Mouse (Mus musculus) stomach, postnatal 0 days (tissue): ENCODE results near the gene Specc1. TPM values are rescaled to one million over a fixed set of nuclear protein-coding genes. Genes with fewer than 3 reads are reported as not detected.

Experiments used
- ATAC-seq: fragments of 200-750 bp; cut with Nextera tagmentation; 2 replicates; pipeline ENCODE4 v1.8.0; 2017; ENCODE audit not compliant: low FRiP score, low TSS enrichment
- DNase-seq: peaks from one replicate; pipeline ENCODE4 v3.0.0-alpha.2; 2016; ENCODE audit warnings: low spot score
- H3K27ac ChIP-seq: fragments of 300-500 bp; sonication (generic); replicated peaks from 2 replicates; pipeline ENCODE4 v1.5.1; 2014; ENCODE audit warnings: mild to moderate bottlenecking, control low read depth
- H3K27me3 ChIP-seq: fragments of 300-500 bp; sonication (generic); 2 replicates; pipeline ENCODE4 v1.6.1; 2014; ENCODE audit warnings: low read length; ENCODE audit not compliant: control insufficient read depth, insufficient read depth
- H3K36me3 ChIP-seq: fragments of 300-500 bp; sonication (generic); 2 replicates; pipeline ENCODE4 v1.6.1; 2014; ENCODE audit warnings: low read length, mixed read lengths; ENCODE audit not compliant: control insufficient read depth, insufficient read depth
- H3K4me1 ChIP-seq: fragments of 300-500 bp; sonication (generic); replicated peaks from 2 replicates; pipeline ENCODE4 v1.6.1; 2014; ENCODE audit warnings: antibody characterized with exemption; ENCODE audit not compliant: control insufficient read depth, insufficient read depth
- H3K4me2 ChIP-seq: fragments of 300-500 bp; sonication (generic); replicated peaks from 2 replicates; pipeline ENCODE4 v1.6.1; 2014; ENCODE audit warnings: low read depth, mild to moderate bottlenecking, control low read depth, moderate library complexity
- H3K4me3 ChIP-seq: fragments of 300-500 bp; sonication (generic); 2 replicates; pipeline ENCODE4 v1.5.1; 2014; ENCODE audit warnings: low read depth, low read length, control low read depth
- H3K9ac ChIP-seq: fragments of 300-500 bp; sonication (generic); 2 replicates; pipeline ENCODE4 v1.6.1; 2014; ENCODE audit warnings: mild to moderate bottlenecking, low read length, control low read depth, mixed read lengths
- H3K9me3 ChIP-seq: fragments of 300-500 bp; sonication (generic); 2 replicates; pipeline ENCODE4 v1.6.1; 2016; ENCODE audit warnings: low read length; ENCODE audit not compliant: control insufficient read depth
- CTCF ChIP-seq: IDR thresholded peaks from 2 replicates; pipeline ENCODE4 v1.5.1; 2016; ENCODE audit warnings: antibody characterized with exemption, low read depth, mild to moderate bottlenecking, moderate library complexity
- EP300 ChIP-seq: optimal IDR thresholded peaks from 2 replicates; pipeline ENCODE3; 2016; ENCODE audit warnings: antibody characterized with exemption
- WGBS: fragments of 180-500 bp; shearing (Covaris S2); extraction: QIAGEN DNeasy Blood & Tissue Kit; methylation state at CpG from one replicate; pipeline ENCODE4 v1.1.7; 2014; 5-methylcytosine and 5-hydroxymethylcytosine counted together
- polyA plus RNA-seq: library from polyadenylated mRNA; unstranded; fragments of >200 nt; fragmentation: Nextera tagmentation; extraction: Ambion mirVana; gene quantifications from 2 replicates; pipeline ENCODE4 v1.2.1, GENCODE M21; 2015

The Specc1 gene
- polyA plus RNA-seq, 1 experiment from 2014 or later, result 3.2 TPM

- no peak for ATAC-seq
- H3K4me1 ChIP-seq, result no peaks in the 10 kb centered on the region
- H3K9ac ChIP-seq, result no peak overlapping the region
- no peaks in the 10 kb centered on the region for H3K9me3 ChIP-seq
- TF ChIP-seq EP300 (no peak), CTCF (no peak)
- no peak overlapping the region for H3K4me2 ChIP-seq
- no peak overlapping the region for H3K27ac ChIP-seq
- H3K4me3 ChIP-seq, result no peak overlapping the region
- no peak for DNase-seq
- H3K36me3 ChIP-seq, result no peaks in the 10 kb centered on the region
- H3K27me3 ChIP-seq, result peaks cover 6% of the 10 kb centered on the region; the same call in 1 of the 2 replicates
- WGBS, result 74% methylated on average over 2 of the region's 2 CpGs
These were observed 3.5 kb downstream of the Specc1 start for GRCm38 (mm10) chr11:61960096-61960495.

- no peak for DNase-seq
- H3K27ac ChIP-seq, result no peak overlapping the region
- TF ChIP-seq EP300, result no peak
- no peak for TF ChIP-seq CTCF
These were observed 6.1 kb downstream of the Specc1 start for GRCm38 (mm10) chr11:61962684-61963083.

GRCm38 (mm10) chr11:61963193-61963592 is 6.6 kb downstream of the Specc1 start:
- Histone ChIP-seq H3K36me3 (no peaks in the 10 kb centered on the region), H3K4me3 (no peak overlapping the region), H3K4me2 (no peak overlapping the region), H3K27me3 (no peaks in the 10 kb centered on the region), H3K9ac (no peak overlapping the region), H3K4me1 (no peaks in the 10 kb centered on the region), H3K9me3 (no peaks in the 10 kb centered on the region), H3K27ac (no peak overlapping the region)
- DNase-seq (no peak), ATAC-seq (no peak)
- 72% methylated on average over 3 of the region's 3 CpGs for WGBS
- TF ChIP-seq CTCF, result no peak
- no peak for TF ChIP-seq EP300

More at GRCm38 (mm10) chr11:61962684-61963083, 6.1 kb downstream of the Specc1 start:
- Histone ChIP-seq H3K9ac (no peak overlapping the region), H3K4me1 (no peaks in the 10 kb centered on the region), H3K4me3 (no peak overlapping the region), H3K4me2 (no peak overlapping the region), H3K9me3 (no peaks in the 10 kb centered on the region), H3K27me3 (0 out of 2 replicates have a peak, but pooled peaks cover 3% of the 10 kb centered on the region), H3K36me3 (no peaks in the 10 kb centered on the region)
- WGBS, result 72% methylated on average over 6 of the region's 6 CpGs
- no peak for ATAC-seq

- Histone ChIP-seq H3K4me1 (no peaks in the 10 kb centered on the region), H3K36me3 (no peaks in the 10 kb centered on the region), H3K27ac (no peak overlapping the region), H3K9ac (no peak overlapping the region), H3K27me3 (no peaks in the 10 kb centered on the region), H3K4me2 (no peak overlapping the region), H3K9me3 (no peaks in the 10 kb centered on the region), H3K4me3 (no peak overlapping the region)
- WGBS, result 86% methylated on average over 5 of the region's 5 CpGs
- TF ChIP-seq EP300 (no peak), CTCF (no peak)
- no peak for ATAC-seq
- DNase-seq, result no peak
These were observed 8.0 kb downstream of the Specc1 start for GRCm38 (mm10) chr11:61964611-61965010.

- no peak for ATAC-seq
- Histone ChIP-seq H3K36me3 (no peaks in the 10 kb centered on the region), H3K4me2 (no peak overlapping the region), H3K9ac (no peak overlapping the region), H3K9me3 (no peaks in the 10 kb centered on the region), H3K4me1 (no peaks in the 10 kb centered on the region), H3K27ac (no peak overlapping the region), H3K27me3 (no peaks in the 10 kb centered on the region), H3K4me3 (no peak overlapping the region)
- no peak for TF ChIP-seq CTCF
- no peak for TF ChIP-seq EP300
- 86% methylated on average over 8 of the region's 8 CpGs for WGBS
- no peak for DNase-seq
These were observed 10.5 kb downstream of the Specc1 start for GRCm38 (mm10) chr11:61967034-61967433.

- WGBS, result 81% methylated on average over 2 of the region's 2 CpGs
These were observed 12.3 kb downstream of the Specc1 start for GRCm38 (mm10) chr11:61968875-61969274.

More at GRCm38 (mm10) chr11:61968875-61969274, 12.3 kb downstream of the Specc1 start:
- H3K27me3 ChIP-seq, result no peaks in the 10 kb centered on the region
- H3K9me3 ChIP-seq, result no peaks in the 10 kb centered on the region
- H3K4me2 ChIP-seq, result no peak overlapping the region
- no peak overlapping the region for H3K9ac ChIP-seq
- no peak overlapping the region for H3K27ac ChIP-seq
- ATAC-seq (no peak), DNase-seq (no peak)
- no peaks in the 10 kb centered on the region for H3K4me1 ChIP-seq
- no peak for TF ChIP-seq CTCF
- no peak for TF ChIP-seq EP300
- H3K4me3 ChIP-seq, result no peak overlapping the region
- no peaks in the 10 kb centered on the region for H3K36me3 ChIP-seq
